Mouse (Mus musculus): ENCODE measurements around the gene Zcchc24. TPM values are rescaled to one million over a fixed set of nuclear protein-coding genes. Genes with fewer than 3 reads are reported as not detected.
A peak's percentile ranks its signal among the peaks of the same experiment; 100 is the strongest.

Gene Zcchc24
- total RNA-seq, 2 experiments from 2014 or later, result 56.4 to 58.5 TPM

DNA sequence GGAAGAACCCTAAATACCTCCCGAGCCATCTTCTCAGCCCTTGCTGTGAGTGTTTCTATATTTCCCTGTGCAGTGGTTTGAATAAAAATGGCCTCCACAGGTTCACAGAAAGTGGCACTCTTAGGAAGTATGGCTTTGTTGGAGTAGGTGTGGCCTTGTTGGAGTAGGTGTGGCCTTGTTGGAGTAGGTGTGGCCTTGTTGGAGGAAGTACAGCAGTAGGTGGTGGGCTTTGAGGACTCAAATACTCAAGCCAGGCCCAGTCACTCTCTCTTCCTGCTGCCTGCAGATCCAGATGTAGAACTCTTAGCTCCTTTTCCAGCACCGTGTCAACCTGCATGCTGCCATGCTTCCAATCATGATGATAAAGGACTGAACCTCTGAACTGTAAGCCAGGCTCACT lies 25.5 kb upstream of the Zcchc24 start:
- no peak for DNase-seq (ENCODE audit: low spot score in 2 of 2)
- TF ChIP-seq CTCF (conservative IDR thresholded peaks at IDR 0.05), result no peak
- Histone ChIP-seq H3K4me3 (no peak overlapping the region), H3K27ac (0 out of 2 replicates have a peak overlapping the region, but pooled peaks have one; percentile 36)

DNA sequence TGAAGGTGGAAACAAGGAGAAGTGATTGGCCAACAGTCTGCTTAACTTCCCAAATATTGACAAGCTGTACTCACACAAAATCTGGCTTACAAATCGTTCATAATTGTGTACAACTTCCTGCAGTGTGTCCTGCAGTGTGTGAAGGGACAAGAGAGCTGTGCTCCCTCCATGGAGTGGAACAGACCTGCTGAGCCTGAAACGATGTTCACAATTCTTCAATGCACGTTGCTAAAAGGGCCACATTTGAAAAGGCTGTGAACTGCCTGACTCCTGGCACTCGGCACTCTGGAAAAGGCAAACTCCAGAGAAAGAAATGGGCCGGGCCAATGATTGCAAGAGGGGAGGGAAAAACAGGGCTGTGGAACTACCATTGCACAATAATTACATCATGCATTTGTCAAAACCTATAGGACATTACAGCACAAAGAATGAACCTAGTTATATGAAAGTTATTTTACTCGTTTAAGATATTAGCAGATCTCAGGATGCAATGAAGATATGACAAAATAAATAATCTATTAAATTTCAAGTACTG lies 22.0 kb upstream of the Zcchc24 start:
- DNase-seq (ENCODE audit: low spot score in 2 of 2), result no peak

GRCm38 (mm10) chr14:25789946-25790345 lies 21.1 kb upstream of the Zcchc24 start:
- H3K4me3 ChIP-seq, result no peak overlapping the region
- no peak for DNase-seq (ENCODE audit: low spot score in 2 of 2)
- TF ChIP-seq CTCF (conservative IDR thresholded peaks at IDR 0.05), result no peak

More for the DNA sequence above, 22.0 kb upstream of the Zcchc24 start:
- TF ChIP-seq CTCF (conservative IDR thresholded peaks at IDR 0.05), result no peak
- H3K27ac ChIP-seq, result no peak overlapping the region
- H3K4me3 ChIP-seq, result no peak overlapping the region

DNA sequence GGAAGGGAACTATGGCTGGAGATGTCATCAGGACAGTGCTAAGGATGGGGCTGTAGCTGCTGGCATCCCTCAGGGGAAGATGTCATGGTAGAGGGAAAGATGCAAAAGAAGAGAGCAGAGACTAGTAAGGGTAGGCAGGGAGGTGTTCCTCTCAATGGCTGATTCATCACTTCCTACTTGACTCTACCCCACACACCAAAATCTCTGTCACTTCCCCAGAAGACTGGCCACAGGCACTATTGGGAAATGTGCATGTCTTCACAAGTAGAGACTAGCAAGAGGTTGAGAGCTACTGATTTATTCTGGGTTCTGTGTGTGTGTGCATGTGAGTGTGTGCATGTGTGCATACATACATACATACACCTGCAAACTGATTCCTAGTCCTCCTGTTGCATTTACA lies 20.4 kb upstream of the Zcchc24 start:
- H3K27ac ChIP-seq, result no peak overlapping the region
- no peak overlapping the region for H3K4me3 ChIP-seq
- TF ChIP-seq CTCF (conservative IDR thresholded peaks at IDR 0.05), result no peak
- DNase-seq (ENCODE audit: low spot score in 2 of 2), result no peak

More at GRCm38 (mm10) chr14:25789946-25790345, 21.1 kb upstream of the Zcchc24 start:
- no peak overlapping the region for H3K27ac ChIP-seq

DNA sequence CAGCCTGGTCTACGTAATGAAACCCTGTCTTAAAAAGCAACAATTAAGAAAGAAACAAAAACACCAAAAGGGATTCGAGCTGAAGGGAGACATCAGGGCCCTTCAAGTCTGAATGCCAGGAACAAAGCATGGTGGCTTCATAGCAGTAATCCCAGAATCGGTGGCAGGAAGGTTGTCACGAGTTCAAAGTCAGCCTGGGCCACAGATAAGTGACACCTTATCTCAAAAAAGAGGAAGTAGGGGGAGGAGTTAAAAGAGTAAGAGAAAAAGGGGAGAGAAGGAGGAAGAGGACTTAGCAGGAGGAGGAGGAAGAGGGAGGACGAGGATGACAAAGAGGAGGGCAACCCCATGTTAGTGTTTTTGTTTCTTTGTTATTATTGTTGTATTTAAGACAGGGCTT lies 19.4 kb upstream of the Zcchc24 start:
- no peak for TF ChIP-seq CTCF (conservative IDR thresholded peaks at IDR 0.05)
- H3K27ac ChIP-seq, result no peak overlapping the region
- no peak overlapping the region for H3K4me3 ChIP-seq
- DNase-seq (ENCODE audit: low spot score in 2 of 2), result no peak

GRCm38 (mm10) chr14:25787387-25787910 lies 18.6 kb upstream of the Zcchc24 start:
- Histone ChIP-seq H3K27ac (no peak overlapping the region), H3K4me3 (no peak overlapping the region)
- no peak for TF ChIP-seq CTCF (conservative IDR thresholded peaks at IDR 0.05)
- DNase-seq (ENCODE audit: low spot score in 2 of 2), result no peak

DNA sequence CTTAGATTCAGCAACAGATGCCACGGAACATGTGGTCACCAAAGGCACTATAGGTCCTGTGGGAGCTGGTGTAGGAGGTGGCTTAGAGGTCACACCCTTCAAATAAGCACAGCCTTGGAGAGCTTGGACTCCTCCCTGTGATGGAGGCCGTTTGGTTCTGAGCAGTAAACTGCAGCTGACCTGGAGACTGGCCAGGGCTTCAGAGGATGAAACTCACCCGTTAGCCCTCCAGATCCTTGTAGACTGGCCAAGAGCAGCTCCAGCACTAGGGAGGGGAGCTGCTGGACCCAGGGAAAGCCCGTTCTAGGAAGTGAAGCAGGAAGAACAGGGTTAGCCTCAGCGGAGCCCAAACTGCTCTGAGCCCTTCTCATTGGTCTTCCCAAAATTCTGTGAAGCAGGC lies 18.1 kb upstream of the Zcchc24 start:
- no peak for DNase-seq (ENCODE audit: low spot score in 2 of 2)
- no peak overlapping the region for H3K4me3 ChIP-seq
- TF ChIP-seq CTCF (conservative IDR thresholded peaks at IDR 0.05), result no peak
- H3K27ac ChIP-seq, result no peak overlapping the region

GRCm38 (mm10) chr14:25785210-25785609 lies 16.4 kb upstream of the Zcchc24 start:
- no peak for TF ChIP-seq CTCF (conservative IDR thresholded peaks at IDR 0.05)
- H3K27ac ChIP-seq, result no peak overlapping the region
- no peak overlapping the region for H3K4me3 ChIP-seq
- no peak for DNase-seq (ENCODE audit: low spot score in 2 of 2)

- H3K27ac ChIP-seq, result no peak overlapping the region
- TF ChIP-seq CTCF (conservative IDR thresholded peaks at IDR 0.05), result no peak
- DNase-seq (ENCODE audit: low spot score in 2 of 2), result no peak
- no peak overlapping the region for H3K4me3 ChIP-seq
Measured at GRCm38 (mm10) chr14:25783220-25783619, 14.4 kb upstream of the Zcchc24 start.

- TF ChIP-seq CTCF (conservative IDR thresholded peaks at IDR 0.05), result no peak
- DNase-seq (ENCODE audit: low spot score in 2 of 2), result no peak
- Histone ChIP-seq H3K27ac (no peak overlapping the region), H3K4me3 (no peak overlapping the region)
Measured at GRCm38 (mm10) chr14:25780601-25781000, 11.8 kb upstream of the Zcchc24 start.

DNA sequence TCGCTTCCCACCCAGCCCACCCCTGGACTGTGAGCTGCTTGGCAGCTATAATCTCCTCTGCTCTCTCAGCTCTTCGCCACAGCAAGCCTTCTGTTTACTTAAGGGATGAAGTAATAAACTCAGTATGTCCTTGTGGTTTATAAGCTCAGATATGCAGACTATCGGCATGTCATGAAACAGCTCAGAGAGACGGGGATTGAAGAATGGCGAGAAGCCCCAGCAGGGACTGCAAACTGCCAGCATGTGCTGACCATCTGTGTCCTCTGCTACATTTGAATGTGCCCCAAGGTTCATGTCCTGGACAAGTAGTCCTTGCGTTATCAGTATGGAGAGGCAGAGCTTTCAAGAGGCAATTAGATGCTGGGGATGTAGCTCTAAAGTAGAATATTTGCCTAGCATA lies 7.5 kb upstream of the Zcchc24 start:
- TF ChIP-seq CTCF (conservative IDR thresholded peaks at IDR 0.05), result no peak
- no peak for DNase-seq (ENCODE audit: low spot score in 2 of 2)
- H3K4me3 ChIP-seq, result no peak overlapping the region
- H3K27ac ChIP-seq, result no peak overlapping the region

DNA sequence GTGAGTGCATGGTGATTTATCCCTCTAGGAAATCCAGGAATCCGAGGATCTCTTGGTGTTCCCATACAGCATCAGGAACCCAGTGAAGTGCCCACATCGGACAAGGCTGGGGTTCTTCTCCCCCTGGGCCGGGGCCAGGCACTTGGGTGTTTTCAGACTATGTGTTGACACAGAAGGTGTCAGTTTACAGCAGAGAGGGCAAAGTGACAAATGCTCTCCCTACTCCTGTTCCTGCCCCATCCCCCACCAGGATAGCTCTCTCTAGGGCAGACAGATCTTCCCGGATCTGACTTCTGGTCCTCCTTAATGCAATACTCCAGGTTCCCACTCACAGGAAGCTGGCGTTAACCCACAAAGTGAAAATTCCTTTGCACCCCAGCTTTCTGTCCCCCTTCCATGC lies 5.3 kb upstream of the Zcchc24 start:
- Histone ChIP-seq H3K27ac (no peak overlapping the region), H3K4me3 (no peak overlapping the region)
- no peak for DNase-seq (ENCODE audit: low spot score in 2 of 2)
- no peak for TF ChIP-seq CTCF (conservative IDR thresholded peaks at IDR 0.05)

GRCm38 (mm10) chr14:25773039-25773438 lies 4.2 kb upstream of the Zcchc24 start:
- H3K27ac ChIP-seq, result no peak overlapping the region
- no peak overlapping the region for H3K4me3 ChIP-seq
- no peak for TF ChIP-seq CTCF (conservative IDR thresholded peaks at IDR 0.05)

GRCm38 (mm10) chr14:25769626-25770306 lies 927 bp upstream of the Zcchc24 start:
- no peak for TF ChIP-seq CTCF (conservative IDR thresholded peaks at IDR 0.05)
- no peak overlapping the region for H3K27ac ChIP-seq
- DNase-seq (ENCODE audit: low spot score in 2 of 2), result no peak
- H3K4me3 ChIP-seq, result no peak overlapping the region

More at GRCm38 (mm10) chr14:25773039-25773438, 4.2 kb upstream of the Zcchc24 start:
- DNase-seq (ENCODE audit: low spot score in 2 of 2), result no peak

Data from layer of hippocampus, adult 2 months (tissue).